8 mouse cellular contexts compared by ENCODE assay signal in genomic region chr11:31872546-31873261, GRCm38 (mm10). TPM values are rescaled to one million over a fixed set of nuclear protein-coding genes. Genes with fewer than 3 reads are reported as not detected.
DNase-seq lines count a peak whose midpoint lies in the region; TF ChIP-seq lines count a peak whose summit lies in the region.

No protein-coding gene starts in this region.

- TF ChIP-seq CTCF in embryonic fibroblast, embryonic 13.5 days (IDR thresholded peaks at IDR 0.05; ENCODE audit: borderline replicate concordance, insufficient read depth, low read length), result no peak

- H3K36me3 ChIP-seq in hindbrain, embryonic 10.5 days, result no peaks in the 10 kb centered on the region
- no peaks in the 10 kb centered on the region for H3K36me3 ChIP-seq in midbrain, embryonic 10.5 days

- no peak overlapping the region for H3K27ac ChIP-seq in embryonic fibroblast, embryonic 13.5 days (ENCODE audit: insufficient read depth, low read length)
- peak overlapping the region; percentile 64; the same call in 1 of the 2 replicates for H3K27ac ChIP-seq in hindbrain, embryonic 10.5 days
- peak overlapping the region; percentile 55; the same call in 1 of the 2 replicates for H3K27ac ChIP-seq in midbrain, embryonic 10.5 days (replicated peaks)

- WGBS in hindbrain, embryonic 10.5 days, result 57% methylated on average over 15 of the region's 15 CpGs
- WGBS in midbrain, embryonic 10.5 days, result 63% methylated on average over 15 of the region's 15 CpGs

- H3K4me3 ChIP-seq in embryonic fibroblast, embryonic 13.5 days (ENCODE audit: insufficient read depth, low read length), result peak overlapping the region; percentile 42
- peak overlapping the region; percentile 86 for H3K4me3 ChIP-seq in hindbrain, embryonic 10.5 days
- peak overlapping the region; percentile 68 for H3K4me3 ChIP-seq in midbrain, embryonic 10.5 days

- no peak for TF ChIP-seq POLR2A in embryonic fibroblast, embryonic 13.5 days (IDR thresholded peaks at IDR 0.05; ENCODE audit: low read depth, low read length)

- peak; percentile 8 for DNase-seq in embryo, embryonic 10.5 days (ENCODE audit: low spot score)
- no peak for DNase-seq in embryo, embryonic 10 days (ENCODE audit: low spot score)
- DNase-seq in adrenal gland, adult 8-10 months, result peak; percentile 32
- DNase-seq in hindbrain, embryonic 10.5 days (ENCODE audit: low spot score), result no peak
- peak; percentile 41 to 45 for DNase-seq in layer of hippocampus, postnatal 14 days (ENCODE audit: low spot score in 2 of 2)
- no peak for DNase-seq in midbrain, embryonic 10.5 days (ENCODE audit: low spot score)
- no peak for DNase-seq in Muller cell, postnatal 12 days (ENCODE audit: inconsistent ontology term)

- no peaks in the 10 kb centered on the region for H3K9me3 ChIP-seq in hindbrain, embryonic 10.5 days
- no peaks in the 10 kb centered on the region for H3K9me3 ChIP-seq in midbrain, embryonic 10.5 days (replicated peaks)

- no peaks in the 10 kb centered on the region for H3K27me3 ChIP-seq in hindbrain, embryonic 10.5 days (ENCODE audit: insufficient read depth, poor library complexity, severe bottlenecking)
- H3K27me3 ChIP-seq in midbrain, embryonic 10.5 days (ENCODE audit: low read depth, poor library complexity, severe bottlenecking), result no peaks in the 10 kb centered on the region

- H3K4me1 ChIP-seq in embryonic fibroblast, embryonic 13.5 days (ENCODE audit: control insufficient read depth, insufficient read depth, low read length), result no peaks in the 10 kb centered on the region
- peaks cover 42% of the 10 kb centered on the region for H3K4me1 ChIP-seq in hindbrain, embryonic 10.5 days (replicated peaks)
- peaks cover 36% of the 10 kb centered on the region for H3K4me1 ChIP-seq in midbrain, embryonic 10.5 days

RNA-seq across cellular contexts. Expression of gene Cpeb4, which starts 0.7 kb away (rescaled TPM):
- 100 to 1,000 TPM in 3 of 4 experiments, 10 to 100 TPM in 1; 96.9 to 175 (median 107) TPM for total RNA-seq in adrenal gland, adult 8-10 months (2022)
- polyA plus RNA-seq in embryonic fibroblast, embryonic 13.5 days (2011; ENCODE audit: insufficient read length, low read depth, missing spikeins), result 19.5 and 21.8 TPM in 2 replicates
- 5.4 and 6.0 TPM in 2 replicates for polyA plus RNA-seq in hindbrain, embryonic 10.5 days (2016; fragmentation: Nextera tagmentation; extraction: Ambion mirVana)
- 100 to 1,000 TPM; 125 to 140 TPM for total RNA-seq in layer of hippocampus, postnatal 14 days (2021)
- 3.5 and 5.6 TPM in 2 replicates for polyA plus RNA-seq in midbrain, embryonic 10.5 days (2016; fragmentation: Nextera tagmentation; extraction: Ambion mirVana)

Comparison
In these comparisons a context has a peak if more than half of its experiments do, and no peak if none do; other contexts are left out.
1. DNase-seq: peak in embryo, embryonic 10.5 days (single experiment), adrenal gland, adult 8-10 months (single experiment) and layer of hippocampus, postnatal 14 days (2 of 2); none in embryo, embryonic 10 days (single experiment), hindbrain, embryonic 10.5 days (single experiment), midbrain, embryonic 10.5 days (single experiment) and Muller cell, postnatal 12 days (single experiment).
2. Peak in every context shown above with its lines, with median percentiles within 50 percentile points of each other: H3K4me3 ChIP-seq.